Mouse (Mus musculus) heart, embryonic 16.5 days (tissue): Measurements from ENCODE around the gene Sox5. TPM values are rescaled to one million over a fixed set of nuclear protein-coding genes. Genes with fewer than 3 reads are reported as not detected.

Experiments
- ATAC-seq: fragments of 200-750 bp; cut with Nextera tagmentation; replicated peaks from 2 replicates; pipeline ENCODE4 v1.8.0; 2017; ENCODE audit warnings: moderate number of reproducible peaks; ENCODE audit not compliant: insufficient read depth, low FRiP score; ENCODE audit errors: extremely low read depth
- H3K27ac ChIP-seq: fragments of 300-500 bp; sonication (generic); 2 replicates; pipeline ENCODE4 v1.5.1; 2014; ENCODE audit warnings: mild to moderate bottlenecking, low read length, control low read depth, moderate library complexity
- H3K27me3 ChIP-seq: fragments of 300-500 bp; sonication (generic); 2 replicates; pipeline ENCODE4 v1.6.1; 2014; ENCODE audit warnings: low read length, mixed read lengths; ENCODE audit not compliant: control insufficient read depth, insufficient read depth
- H3K36me3 ChIP-seq: fragments of 300-500 bp; sonication (generic); 2 replicates; pipeline ENCODE4 v1.6.1; 2014; ENCODE audit not compliant: control insufficient read depth, insufficient read depth
- H3K4me1 ChIP-seq: fragments of 300-500 bp; sonication (generic); 2 replicates; pipeline ENCODE4 v1.6.1; 2014; ENCODE audit warnings: low read length, mixed read lengths; ENCODE audit not compliant: control insufficient read depth, insufficient read depth
- H3K4me2 ChIP-seq: fragments of 300-500 bp; sonication (generic); 2 replicates; pipeline ENCODE4 v1.6.1; 2014; ENCODE audit warnings: low read depth, mild to moderate bottlenecking, control low read depth, low read length
- H3K4me3 ChIP-seq: fragments of 300-500 bp; sonication (generic); 2 replicates; pipeline ENCODE4 v1.5.1; 2014; ENCODE audit warnings: mild to moderate bottlenecking, control low read depth, low read length
- H3K9ac ChIP-seq: fragments of 300-500 bp; sonication (generic); 2 replicates; pipeline ENCODE4 v1.6.1; 2014; ENCODE audit warnings: low read length, control low read depth
- H3K9me3 ChIP-seq: fragments of 300-500 bp; sonication (generic); replicated peaks from 2 replicates; pipeline ENCODE4 v1.6.1; 2016; ENCODE audit warnings: low read length; ENCODE audit not compliant: control insufficient read depth
- WGBS: fragments of 180-500 bp; shearing (Covaris S2); extraction: QIAGEN DNeasy Blood & Tissue Kit; methylation state at CpG from one replicate; pipeline ENCODE4 v1.1.7; 2014; 5-methylcytosine and 5-hydroxymethylcytosine counted together
- polyA plus RNA-seq: library from polyadenylated mRNA; unstranded; fragments of >200 nt; fragmentation: Nextera tagmentation; extraction: Ambion mirVana; gene quantifications from 2 replicates; pipeline ENCODE4 v1.2.1, GENCODE M21; 2015

The Sox5 gene
- polyA plus RNA-seq, 1 experiment from 2014 or later, result 8.8 TPM

- WGBS, result 79% methylated on average over 12 of the region's 12 CpGs
- ATAC-seq, result no peak
These were observed 833.0 kb downstream of the Sox5 start for GRCm38 (mm10) chr6:143948553-143949308.

GRCm38 (mm10) chr6:143948071-143948470 is 833.7 kb downstream of the Sox5 start:
- 86% methylated on average over 4 of the region's 4 CpGs for WGBS
- Histone ChIP-seq H3K27me3 (no peaks in the 10 kb centered on the region), H3K4me3 (no peak overlapping the region), H3K9ac (no peak overlapping the region), H3K9me3 (no peaks in the 10 kb centered on the region), H3K4me2 (no peak overlapping the region), H3K27ac (no peak overlapping the region), H3K36me3 (no peaks in the 10 kb centered on the region), H3K4me1 (no peaks in the 10 kb centered on the region)
- ATAC-seq, result no peak

More at GRCm38 (mm10) chr6:143948553-143949308, 833.0 kb downstream of the Sox5 start:
- no peak overlapping the region for H3K9ac ChIP-seq
- no peak overlapping the region for H3K27ac ChIP-seq
- no peak overlapping the region for H3K4me3 ChIP-seq
- H3K27me3 ChIP-seq, result no peaks in the 10 kb centered on the region
- no peaks in the 10 kb centered on the region for H3K9me3 ChIP-seq
- H3K4me2 ChIP-seq, result no peak overlapping the region
- no peaks in the 10 kb centered on the region for H3K36me3 ChIP-seq
- H3K4me1 ChIP-seq, result no peaks in the 10 kb centered on the region

- WGBS, result 88% methylated on average over 5 of the region's 5 CpGs
- ATAC-seq, result no peak
These were observed 838.7 kb downstream of the Sox5 start for GRCm38 (mm10) chr6:143943126-143943525.

GRCm38 (mm10) chr6:143941291-143941785 is 840.4 kb downstream of the Sox5 start:
- Histone ChIP-seq H3K36me3 (no peaks in the 10 kb centered on the region), H3K27ac (no peak overlapping the region), H3K4me3 (no peak overlapping the region), H3K27me3 (no peaks in the 10 kb centered on the region), H3K9ac (no peak overlapping the region), H3K4me2 (no peak overlapping the region), H3K4me1 (no peaks in the 10 kb centered on the region), H3K9me3 (no peaks in the 10 kb centered on the region)
- no peak for ATAC-seq
- WGBS, result 51% methylated on average over 8 of the region's 8 CpGs

More at GRCm38 (mm10) chr6:143943126-143943525, 838.7 kb downstream of the Sox5 start:
- H3K4me2 ChIP-seq, result no peak overlapping the region
- no peaks in the 10 kb centered on the region for H3K36me3 ChIP-seq
- no peak overlapping the region for H3K27ac ChIP-seq
- H3K9ac ChIP-seq, result no peak overlapping the region
- no peaks in the 10 kb centered on the region for H3K4me1 ChIP-seq
- H3K4me3 ChIP-seq, result no peak overlapping the region
- H3K27me3 ChIP-seq, result no peaks in the 10 kb centered on the region
- no peaks in the 10 kb centered on the region for H3K9me3 ChIP-seq

- Histone ChIP-seq H3K9me3 (no peaks in the 10 kb centered on the region), H3K27ac (no peak overlapping the region), H3K4me3 (no peak overlapping the region), H3K9ac (no peak overlapping the region), H3K36me3 (no peaks in the 10 kb centered on the region), H3K4me1 (no peaks in the 10 kb centered on the region), H3K27me3 (no peaks in the 10 kb centered on the region), H3K4me2 (no peak overlapping the region)
- WGBS, result 82% methylated on average over 6 of the region's 6 CpGs
- no peak for ATAC-seq
These were observed 858.6 kb downstream of the Sox5 start for GRCm38 (mm10) chr6:143923146-143923545.

GRCm38 (mm10) chr6:143918405-143918947 is 863.3 kb downstream of the Sox5 start:
- no peak overlapping the region for H3K4me2 ChIP-seq
- H3K4me1 ChIP-seq, result no peaks in the 10 kb centered on the region
- H3K9me3 ChIP-seq, result no peaks in the 10 kb centered on the region
- H3K27me3 ChIP-seq, result no peaks in the 10 kb centered on the region
- WGBS, result 77% methylated on average over 16 of the region's 16 CpGs
- no peak for ATAC-seq
- H3K27ac ChIP-seq, result no peak overlapping the region
- no peak overlapping the region for H3K4me3 ChIP-seq
- no peaks in the 10 kb centered on the region for H3K36me3 ChIP-seq
- no peak overlapping the region for H3K9ac ChIP-seq

GRCm38 (mm10) chr6:143916152-143916735 is 865.5 kb downstream of the Sox5 start:
- H3K4me1 ChIP-seq, result no peaks in the 10 kb centered on the region
- no peak for ATAC-seq
- no peaks in the 10 kb centered on the region for H3K9me3 ChIP-seq
- H3K4me3 ChIP-seq, result no peak overlapping the region
- H3K4me2 ChIP-seq, result no peak overlapping the region
- H3K27me3 ChIP-seq, result no peaks in the 10 kb centered on the region
- WGBS, result 67% methylated on average over 10 of the region's 10 CpGs
- H3K36me3 ChIP-seq, result no peaks in the 10 kb centered on the region
- H3K27ac ChIP-seq, result no peak overlapping the region
- no peak overlapping the region for H3K9ac ChIP-seq

GRCm38 (mm10) chr6:143915686-143916085 is 866.1 kb downstream of the Sox5 start:
- Histone ChIP-seq H3K36me3 (no peaks in the 10 kb centered on the region), H3K27ac (no peak overlapping the region), H3K9ac (no peak overlapping the region), H3K4me1 (no peaks in the 10 kb centered on the region), H3K27me3 (no peaks in the 10 kb centered on the region), H3K4me2 (no peak overlapping the region), H3K4me3 (no peak overlapping the region), H3K9me3 (no peaks in the 10 kb centered on the region)
- ATAC-seq, result no peak
- 84% methylated on average over 3 of the region's 3 CpGs for WGBS

GRCm38 (mm10) chr6:143912316-143912715 is 869.5 kb downstream of the Sox5 start:
- Histone ChIP-seq H3K9me3 (no peaks in the 10 kb centered on the region), H3K4me3 (no peak overlapping the region), H3K9ac (no peak overlapping the region), H3K4me1 (no peaks in the 10 kb centered on the region), H3K27me3 (no peaks in the 10 kb centered on the region), H3K36me3 (no peaks in the 10 kb centered on the region), H3K4me2 (no peak overlapping the region), H3K27ac (no peak overlapping the region)
- 94% methylated on average over 3 of the region's 3 CpGs for WGBS
- ATAC-seq, result no peak
